Mouse (Mus musculus) neutrophil, adult 83 days (primary cell): ENCODE results near the gene Noto. TPM values are rescaled to one million over a fixed set of nuclear protein-coding genes. Genes with fewer than 3 reads are reported as not detected.

Experiments used
- total RNA-seq, 2 experiments: library from RNA; stranded (reverse); gene quantifications; one replicate each; pipeline ENCODE4 v1.2.4; 2023

Noto gene
- total RNA-seq, result not detected

GRCm38 (mm10) chr6:85423836-85424379, at the start of gene Noto:
TSS of gene Noto (plus strand) at chr6:85423886.

GRCm38 (mm10) chr6:85373951-85374733, 49.5 kb upstream of the Noto start, which contains the start of gene Rab11fip5:
TSS of gene Rab11fip5 (minus strand) at chr6:85374634.

GRCm38 (mm10) chr6:85431842-85432431, 8.3 kb downstream of the Noto start, which contains the start of gene Smyd5:
TSS of gene Smyd5 (plus strand) at chr6:85431989.

GRCm38 (mm10) chr6:85450697-85451663, 27.3 kb downstream of the Noto start, which contains the start of gene Cct7:
TSS of gene Cct7 (plus strand) at chr6:85451514.

GRCm38 (mm10) chr6:85451664-85452410, 28.2 kb downstream of the Noto start, which contains the start of gene Pradc1:
TSS of gene Pradc1 (minus strand) at chr6:85451970.

Other genes starting within 250 kb of the Noto start
- not detected for gene Emx1, start 236.4 kb upstream of the Noto start, total RNA-seq
- 100 to 1,000 TPM in 1 of 2 experiments, 10 to 100 TPM in 1; 85.8 to 113 TPM for gene Sfxn5, start 90.5 kb upstream of the Noto start, total RNA-seq
- gene Rab11fip5, start 49.3 kb upstream of the Noto start, total RNA-seq, result 10 to 100 TPM; 15.7 to 19.6 TPM
- gene Smyd5, start 8.1 kb downstream of the Noto start, total RNA-seq, result 1 to 10 TPM; 8.9 to 9.0 TPM
- gene Cct7, start 27.6 kb downstream of the Noto start, total RNA-seq, result 100 to 1,000 TPM in 1 of 2 experiments, 10 to 100 TPM in 1; 95.6 to 112 TPM
- gene Pradc1, start 28.1 kb downstream of the Noto start, total RNA-seq, result 10 to 100 TPM; 12.0 to 16.2 TPM
- gene Fbxo41, start 79.1 kb downstream of the Noto start, total RNA-seq, result not detected
- not detected for gene Egr4, start 89.7 kb downstream of the Noto start, total RNA-seq
- gene Alms1, start 163.6 kb downstream of the Noto start, total RNA-seq, result 1 to 10 TPM; 8.7 to 9.8 TPM